In genomic region chr6:136553767-136554569, GRCm38 (mm10) we compare ENCODE assay signal across 8 mouse cellular contexts. TPM values are rescaled to one million over a fixed set of nuclear protein-coding genes. Genes with fewer than 3 reads are reported as not detected.
DNase-seq lines count a peak whose midpoint lies in the region; ATAC-seq and TF ChIP-seq lines count a peak whose summit lies in the region.

No protein-coding gene starts in this region.

- DNase-seq in heart, adult 11 months: peak; percentile 97
- no peak for DNase-seq in heart, postnatal 25 days (ENCODE audit: low spot score)
- DNase-seq in MN1 (ENCODE audit: low spot score): peak; percentile 85
- peak; percentile 51 for DNase-seq in embryonic facial prominence, embryonic 10.5 days (ENCODE audit: low spot score)
- peak; percentile 66 to 88 for DNase-seq in left cerebral cortex, postnatal 25 days (ENCODE audit: low spot score in 2 of 2)
- DNase-seq in midbrain, embryonic 10.5 days (ENCODE audit: low spot score): peak; percentile 45
- DNase-seq in thymus, adult 2 months: peak; percentile 75

- H3K4me1 ChIP-seq in embryonic facial prominence, embryonic 10.5 days: peaks cover 12% of the 10 kb centered on the region
- H3K4me1 ChIP-seq in heart, embryonic 15.5 days (replicated peaks): peaks cover 19% of the 10 kb centered on the region
- H3K4me1 ChIP-seq in midbrain, embryonic 10.5 days: peaks cover 27% of the 10 kb centered on the region
- peaks cover 8% of the 10 kb centered on the region for H3K4me1 ChIP-seq in thymus, adult 2 months (replicated peaks; ENCODE audit: control insufficient read depth, insufficient read depth, low read length)

- peaks cover 13% of the 10 kb centered on the region for H3K36me3 ChIP-seq in embryonic facial prominence, embryonic 10.5 days (replicated peaks)
- H3K36me3 ChIP-seq in heart, embryonic 15.5 days: peaks cover 7% of the 10 kb centered on the region; the same call in 1 of the 2 replicates
- peaks cover 19% of the 10 kb centered on the region for H3K36me3 ChIP-seq in midbrain, embryonic 10.5 days
- H3K36me3 ChIP-seq in thymus, adult 2 months (ENCODE audit: control insufficient read depth, insufficient read depth, low read length): peaks cover 12% of the 10 kb centered on the region

- no peak for TF ChIP-seq CTCF in thymus, adult 2 months (IDR thresholded peaks at IDR 0.05; ENCODE audit: borderline replicate concordance, control insufficient read depth, extremely low read depth, insufficient read depth, low read length, poor library complexity)

- H3K27me3 ChIP-seq in embryonic facial prominence, embryonic 10.5 days (replicated peaks; ENCODE audit: low read depth, poor library complexity, severe bottlenecking): no peaks in the 10 kb centered on the region
- no peaks in the 10 kb centered on the region for H3K27me3 ChIP-seq in heart, embryonic 15.5 days
- H3K27me3 ChIP-seq in midbrain, embryonic 10.5 days (ENCODE audit: low read depth, poor library complexity, severe bottlenecking): no peaks in the 10 kb centered on the region
- H3K27me3 ChIP-seq in thymus, adult 2 months (ENCODE audit: control insufficient read depth, insufficient read depth, low read length): no peaks in the 10 kb centered on the region

- H3K4me2 ChIP-seq in heart, embryonic 15.5 days: 0 out of 2 replicates have a peak overlapping the region, but pooled peaks have one; percentile 34

- no peak for TF ChIP-seq POLR2A in thymus, adult 2 months (IDR thresholded peaks at IDR 0.05; ENCODE audit: control insufficient read depth, extremely low read depth, insufficient read depth, low read length, poor library complexity)

- intact Hi-C loops in heart, postnatal 25 days (cut with DNase I): loop anchor here (1.0 kb wide), 1 partner anchor 86 kb away; no protein-coding TSS in a partner anchor
- intact Hi-C loops in left cerebral cortex, postnatal 25 days (cut with DNase I): no loop called here

- no peak overlapping the region for H3K9ac ChIP-seq in heart, embryonic 15.5 days

- no peak overlapping the region for H3K4me3 ChIP-seq in embryonic facial prominence, embryonic 10.5 days
- no peak overlapping the region for H3K4me3 ChIP-seq in heart, embryonic 15.5 days
- peak overlapping the region; percentile 23; the same call in 1 of the 2 replicates for H3K4me3 ChIP-seq in midbrain, embryonic 10.5 days
- no peak overlapping the region for H3K4me3 ChIP-seq in thymus, adult 2 months (ENCODE audit: control insufficient read depth, insufficient read depth, low read length)

- peak; percentile 79 for ATAC-seq in heart, embryonic 15.5 days (replicated peaks; ENCODE audit: insufficient number of reproducible peaks, insufficient read depth, low FRiP score, low read depth)

- peak overlapping the region; percentile 81 for H3K27ac ChIP-seq in embryonic facial prominence, embryonic 10.5 days (replicated peaks)
- H3K27ac ChIP-seq in heart, embryonic 15.5 days: peak overlapping the region; percentile 77
- H3K27ac ChIP-seq in midbrain, embryonic 10.5 days (replicated peaks): peak overlapping the region; percentile 81
- peak overlapping the region; percentile 72; the same call in 1 of the 2 replicates for H3K27ac ChIP-seq in thymus, adult 2 months (ENCODE audit: control insufficient read depth, insufficient read depth, low read length)

- H3K9me3 ChIP-seq in embryonic facial prominence, embryonic 10.5 days: no peaks in the 10 kb centered on the region
- H3K9me3 ChIP-seq in heart, embryonic 15.5 days (replicated peaks): no peaks in the 10 kb centered on the region
- H3K9me3 ChIP-seq in midbrain, embryonic 10.5 days (replicated peaks): no peaks in the 10 kb centered on the region

- 36% methylated on average over 11 of the region's 11 CpGs for WGBS in embryonic facial prominence, embryonic 10.5 days
- WGBS in heart, embryonic 15.5 days: 29% methylated on average over 11 of the region's 11 CpGs
- WGBS in midbrain, embryonic 10.5 days: 44% methylated on average over 11 of the region's 11 CpGs
- 26% methylated on average over 11 of the region's 11 CpGs for WGBS in thymus, adult 2 months

RNA-seq across cellular contexts. Expression of gene Atf7ip, which starts 48.0 kb away (rescaled TPM):
- total RNA-seq in heart, postnatal 25 days (2021): 10 to 100 TPM; 79.8 to 92.6 TPM
- polyA plus RNA-seq in embryonic facial prominence, embryonic 10.5 days (2016; fragmentation: Nextera tagmentation; extraction: Ambion mirVana): 48.0 and 50.9 TPM in 2 replicates
- 30.3 and 32.6 TPM in 2 replicates for polyA plus RNA-seq in heart, embryonic 15.5 days (2015; fragmentation: Nextera tagmentation; extraction: Ambion mirVana)
- 100 to 1,000 TPM; 108 to 125 TPM for total RNA-seq in left cerebral cortex, postnatal 25 days (2021)
- polyA plus RNA-seq in midbrain, embryonic 10.5 days (2016; fragmentation: Nextera tagmentation; extraction: Ambion mirVana): 37.4 and 45.7 TPM in 2 replicates
- 65.1 and 79.5 TPM in 2 replicates for polyA plus RNA-seq in thymus, adult 2 months (2012; rRNA removed)
